8 mouse cellular contexts compared by ENCODE assay signal in the genomic region with DNA sequence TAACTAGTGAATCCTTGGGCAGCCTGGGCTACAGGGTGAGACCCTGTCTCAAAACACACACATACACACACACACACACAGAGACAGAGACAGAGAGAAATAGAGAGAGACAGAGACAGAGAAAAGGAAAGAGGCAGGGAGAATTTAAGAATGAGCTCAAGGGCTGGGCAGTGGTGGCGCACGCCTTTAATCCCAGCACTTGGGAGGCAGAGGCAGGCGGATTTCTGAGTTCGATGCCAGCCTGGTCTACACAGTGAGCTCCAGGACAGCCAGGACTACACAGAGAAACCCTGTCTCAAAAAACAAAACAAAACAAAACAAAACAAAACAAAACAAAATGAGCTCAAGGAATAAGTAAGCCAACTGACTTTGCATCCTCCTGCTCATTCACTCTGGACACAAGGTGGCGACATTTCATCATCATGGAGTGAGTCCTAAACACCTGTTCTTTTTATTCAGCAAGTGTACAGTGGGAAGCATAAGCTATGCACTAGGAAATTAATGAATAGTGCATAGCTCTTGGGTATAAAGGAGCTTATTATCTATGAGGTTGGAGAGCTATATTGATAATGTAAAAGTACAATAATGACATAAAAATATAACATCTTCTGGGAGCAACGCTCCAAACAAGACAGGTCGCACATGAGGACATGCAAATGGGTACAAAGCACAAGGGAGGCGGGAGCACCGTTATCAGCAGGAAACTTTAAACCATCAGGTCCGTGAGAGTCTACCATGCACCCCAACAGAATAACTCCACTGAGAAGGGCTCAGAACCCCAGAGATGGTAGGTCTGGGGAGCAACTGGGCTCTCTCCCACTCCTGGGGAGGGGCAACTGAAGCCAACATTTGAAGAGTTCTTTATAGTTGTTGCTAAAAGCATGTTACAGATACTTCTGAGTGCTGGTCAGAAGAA. TPM values are rescaled to one million over a fixed set of nuclear protein-coding genes. Genes with fewer than 3 reads are reported as not detected.
DNase-seq lines count a peak whose midpoint lies in the region; ATAC-seq and TF ChIP-seq lines count a peak whose summit lies in the region.

No protein-coding gene starts in this region.

- no peaks in the 10 kb centered on the region for H3K36me3 ChIP-seq in CH12.LX (replicated peaks in 1 of 2; ENCODE audit: control insufficient read depth in 1 of 2, insufficient read depth in 1 of 2, low read length in 1 of 2)
- H3K36me3 ChIP-seq in midbrain, embryonic 10.5 days, result no peaks in the 10 kb centered on the region
- no peaks in the 10 kb centered on the region for H3K36me3 ChIP-seq in stomach, embryonic 14.5 days (ENCODE audit: control insufficient read depth, insufficient read depth, low read length)

- H3K27me3 ChIP-seq in CH12.LX (replicated peaks), result no peaks in the 10 kb centered on the region
- 0 out of 2 replicates have a peak, but pooled peaks cover 4% of the 10 kb centered on the region for H3K27me3 ChIP-seq in midbrain, embryonic 10.5 days (ENCODE audit: low read depth, poor library complexity, severe bottlenecking)
- no peaks in the 10 kb centered on the region for H3K27me3 ChIP-seq in stomach, embryonic 14.5 days (ENCODE audit: control insufficient read depth, insufficient read depth, low read length)

- dilution Hi-C loops in CH12.LX (cut with MboI; ENCODE audit: extremely low pct_ligation_motif_present, extremely low pct_unique_long_range_greater_than_20kb, low sequenced_read_pairs), result no loop called here

- H3K9ac ChIP-seq in CH12.LX (ENCODE audit: insufficient read depth, low read depth), result no peak overlapping the region
- no peak overlapping the region for H3K9ac ChIP-seq in stomach, embryonic 14.5 days (replicated peaks; ENCODE audit: low read depth, low read length)

- peaks cover 2 to 3% of the 10 kb centered on the region in 2 experiments; a peak in 1 of 4 replicates for H3K4me1 ChIP-seq in CH12.LX (ENCODE audit: control insufficient read depth in 1 of 2, insufficient read depth in 2 of 2)
- H3K4me1 ChIP-seq in midbrain, embryonic 10.5 days, result peaks cover 8% of the 10 kb centered on the region
- H3K4me1 ChIP-seq in stomach, embryonic 14.5 days (ENCODE audit: control insufficient read depth, insufficient read depth, low read length), result no peaks in the 10 kb centered on the region

- in situ Hi-C loops in CH12.LX (cut with MboI; ENCODE audit: low pct_ligation_motif_present, low pct_unique_long_range_greater_than_20kb, low sequenced_read_pairs), result loop anchor here (5.0 to 25.0 kb wide), 3 partner anchors 99 to 359 kb away; no protein-coding TSS in a partner anchor

- no peak overlapping the region for H3K4me3 ChIP-seq in CH12.LX (replicated peaks in 1 of 3; ENCODE audit: low read depth in 2 of 3, low read length in 2 of 3, poor library complexity in 1 of 3)
- H3K4me3 ChIP-seq in midbrain, embryonic 10.5 days, result no peak overlapping the region
- H3K4me3 ChIP-seq in stomach, embryonic 14.5 days (ENCODE audit: low read depth, low read length), result no peak overlapping the region

- H3K4me2 ChIP-seq in CH12.LX (ENCODE audit: insufficient read depth, low read depth, poor library complexity, severe bottlenecking), result no peak overlapping the region
- no peak overlapping the region for H3K4me2 ChIP-seq in stomach, embryonic 14.5 days (replicated peaks; ENCODE audit: low read depth, low read length)

- no peak for TF ChIP-seq EP300 in CH12.LX (IDR thresholded peaks at IDR 0.05; ENCODE audit: low read length)

- H3K9me3 ChIP-seq in CH12.LX (replicated peaks; ENCODE audit: low read length), result peaks cover 3% of the 10 kb centered on the region
- H3K9me3 ChIP-seq in midbrain, embryonic 10.5 days (replicated peaks), result peaks cover 3% of the 10 kb centered on the region; the same call in 1 of the 2 replicates
- no peaks in the 10 kb centered on the region for H3K9me3 ChIP-seq in stomach, embryonic 14.5 days (ENCODE audit: control insufficient read depth, low read depth, low read length)

- peak; percentile 75 to 88 for TF ChIP-seq CTCF in CH12.LX (conservative IDR thresholded peaks at IDR 0.05 in 1 of 2, IDR thresholded peaks at IDR 0.05 in 1 of 2; ENCODE audit: low read depth in 2 of 2, low read length in 2 of 2)

- TF ChIP-seq RAD21 in CH12.LX (IDR thresholded peaks at IDR 0.05; ENCODE audit: low read depth, low read length), result peak; percentile 84

- H3K27ac ChIP-seq in CH12.LX (ENCODE audit: insufficient read depth, low read depth), result no peak overlapping the region
- H3K27ac ChIP-seq in midbrain, embryonic 10.5 days (replicated peaks), result no peak overlapping the region
- H3K27ac ChIP-seq in stomach, embryonic 14.5 days (ENCODE audit: low read length), result no peak overlapping the region

- DNase-seq in heart, adult 18-20 months, result peak; percentile 40 to 73
- no peak for DNase-seq in heart, postnatal 25 days (ENCODE audit: low spot score)
- peak; percentile 69 for DNase-seq in CH12.LX (ENCODE audit: extremely low read depth)
- peak; percentile 65 for DNase-seq in cerebellum, adult 9-10 months
- peak; percentile 23 for DNase-seq in gastrocnemius, postnatal 14 days
- peak; percentile 56 for DNase-seq in kidney, postnatal 14 days
- peak; percentile 50 for DNase-seq in midbrain, embryonic 10.5 days (ENCODE audit: low spot score)

- TF ChIP-seq POLR2A in CH12.LX (IDR thresholded peaks at IDR 0.05; ENCODE audit: low read depth, low read length), result no peak

- intact Hi-C loops in heart, postnatal 25 days (cut with DNase I), result loop anchor here (1.0 to 10.0 kb wide), 2 partner anchors 102 to 247 kb away; no protein-coding TSS in a partner anchor
- intact Hi-C loops in gastrocnemius, postnatal 14 days (cut with DNase I; ENCODE audit: low total_unique reads), result loop anchor here (5.0 kb wide), 1 partner anchor 104 kb away; no protein-coding TSS in a partner anchor

- 73% methylated on average over 10 of the region's 10 CpGs for WGBS in midbrain, embryonic 10.5 days
- 69% methylated on average over 10 of the region's 10 CpGs for WGBS in stomach, embryonic 14.5 days

- H3K79me2 ChIP-seq in CH12.LX (replicated peaks; ENCODE audit: control insufficient read depth, extremely low read depth, insufficient read depth, poor library complexity, severe bottlenecking), result no peaks in the 10 kb centered on the region

- peak; percentile 71; the same call in 1 of the 2 replicates for ATAC-seq in stomach, embryonic 14.5 days (ENCODE audit: insufficient number of reproducible peaks, insufficient read depth, low FRiP score, low read depth)

TF ChIP-seq in CH12.LX, 34 proteins besides CTCF, POLR2A, EP300 and RAD21:
- TF ChIP-seq ELF1 (IDR thresholded peaks at IDR 0.05; ENCODE audit: low read depth, low read length), result no peak
- peak; percentile 82 for TF ChIP-seq SMC3 (IDR thresholded peaks at IDR 0.05; ENCODE audit: low read depth, low read length)
- TF ChIP-seq ZKSCAN1 (IDR thresholded peaks at IDR 0.05; ENCODE audit: borderline replicate concordance, low read depth, low read length), result no peak
- TF ChIP-seq MEF2A (IDR thresholded peaks at IDR 0.05; ENCODE audit: borderline replicate concordance, low read depth, low read length), result no peak
- TF ChIP-seq IRF4 (IDR thresholded peaks at IDR 0.05; ENCODE audit: low read depth, low read length), result no peak
- no peak for TF ChIP-seq CHD1 (IDR thresholded peaks at IDR 0.05; ENCODE audit: low read depth, low read length)
- peak; percentile 38 for TF ChIP-seq ZC3H11A (IDR thresholded peaks at IDR 0.05; ENCODE audit: low read depth, low read length)
- no peak for TF ChIP-seq SIN3A (IDR thresholded peaks at IDR 0.05; ENCODE audit: low read length)
TF ChIP-seq in CH12.LX: peak in this region for 2.

RNA-seq across cellular contexts. Expression of a gene that starts 36.0 kb away (rescaled TPM):
- total RNA-seq in heart, adult 18-20 months (2021), result 1 to 10 TPM; 2.5 to 2.7 TPM
- total RNA-seq in heart, postnatal 25 days (2021), result 1 to 10 TPM; 2.4 TPM
- 3.7 and 3.9 TPM in 2 replicates for total RNA-seq in CH12.LX (2012; rRNA removed)
- 3.9 and 4.2 TPM in 2 replicates for total RNA-seq in CH12.LX (2014; rRNA removed)
- 3.5 and 4.2 TPM in 2 replicates for polyA plus RNA-seq in CH12.LX (2012; ENCODE audit: insufficient read length, low read depth)
- total RNA-seq in gastrocnemius, postnatal 14 days (2021), result 1 to 10 TPM; 1.9 to 3.0 TPM
- polyA plus RNA-seq in midbrain, embryonic 10.5 days (2016; fragmentation: Nextera tagmentation; extraction: Ambion mirVana), result 7.0 and 7.1 TPM in 2 replicates
- 6.2 and 6.6 TPM in 2 replicates for polyA plus RNA-seq in stomach, embryonic 14.5 days (2014; fragmentation: Nextera tagmentation; extraction: Ambion mirVana)

RNA-seq across cellular contexts. Expression of a gene that starts 40.9 kb away (rescaled TPM):
- 1 to 10 TPM in 1 of 2 experiments, under 1 TPM in 1; 0.79 to 1.6 TPM for total RNA-seq in heart, adult 18-20 months (2021)
- total RNA-seq in heart, postnatal 25 days (2021), result under 1 TPM; 0.67 to 0.83 TPM
- 0.34 and 0.50 TPM in 2 replicates for total RNA-seq in CH12.LX (2012; rRNA removed)
- total RNA-seq in CH12.LX (2014; rRNA removed), result 0.07 and 0.08 TPM in 2 replicates
- not detected in 2 replicates for polyA plus RNA-seq in CH12.LX (2012; ENCODE audit: insufficient read length, low read depth)
- total RNA-seq in gastrocnemius, postnatal 14 days (2021), result 1 to 10 TPM; 2.5 to 4.2 TPM
- 5.4 and 11.7 TPM in 2 replicates for polyA plus RNA-seq in midbrain, embryonic 10.5 days (2016; fragmentation: Nextera tagmentation; extraction: Ambion mirVana)
- polyA plus RNA-seq in stomach, embryonic 14.5 days (2014; fragmentation: Nextera tagmentation; extraction: Ambion mirVana), result 7.9 and 8.0 TPM in 2 replicates

RNA-seq across cellular contexts. Expression of a gene that starts 47.4 kb away (rescaled TPM):
- total RNA-seq in heart, adult 18-20 months (2021), result not detected
- not detected for total RNA-seq in heart, postnatal 25 days (2021)
- total RNA-seq in CH12.LX (2012; rRNA removed) (0.04 and 0.08 TPM in 2 replicates), CH12.LX (2014; rRNA removed) (not detected in 2 replicates)
- polyA plus RNA-seq in CH12.LX (2012; ENCODE audit: insufficient read length, low read depth), result 0.08 TPM in 1 of 2 replicates, not detected in the other
- not detected for total RNA-seq in gastrocnemius, postnatal 14 days (2021)
- not detected in 2 replicates for polyA plus RNA-seq in midbrain, embryonic 10.5 days (2016; fragmentation: Nextera tagmentation; extraction: Ambion mirVana)
- polyA plus RNA-seq in stomach, embryonic 14.5 days (2014; fragmentation: Nextera tagmentation; extraction: Ambion mirVana), result not detected in 2 replicates
